Mouse (Mus musculus) C2C12 (cell line): ENCODE results near the gene Cacna2d1.

Source experiments
- CTCF ChIP-seq: IDR thresholded peaks from one replicate; pipeline ENCODE4 v1.5.1; 2011; ENCODE audit not compliant: control insufficient read depth, insufficient read depth, insufficient read length
- USF1 ChIP-seq: IDR thresholded peaks from one replicate; pipeline ENCODE4 v1.6.1; 2011; ENCODE audit warnings: low read depth, mild to moderate bottlenecking, control low read depth, moderate library complexity

GRCm38 (mm10) chr5:16006964-16007363 lies 72.5 kb downstream of the Cacna2d1 start:
- TF ChIP-seq USF1 (no peak), CTCF (no peak)
